Mouse (Mus musculus): ENCODE measurements at regions not wholly inside any gene's neighbourhood (a gene's known extent, or its start where the extent isn't known, plus 50 kb on each side); places are given as distances from the start of the nearest gene placed in this dataset.
"Not testable (repeated sequence)": the region's sequence is repeated elsewhere in the genome, so short reads cannot be mapped to it uniquely, and the experiment has no call there.

DNA sequence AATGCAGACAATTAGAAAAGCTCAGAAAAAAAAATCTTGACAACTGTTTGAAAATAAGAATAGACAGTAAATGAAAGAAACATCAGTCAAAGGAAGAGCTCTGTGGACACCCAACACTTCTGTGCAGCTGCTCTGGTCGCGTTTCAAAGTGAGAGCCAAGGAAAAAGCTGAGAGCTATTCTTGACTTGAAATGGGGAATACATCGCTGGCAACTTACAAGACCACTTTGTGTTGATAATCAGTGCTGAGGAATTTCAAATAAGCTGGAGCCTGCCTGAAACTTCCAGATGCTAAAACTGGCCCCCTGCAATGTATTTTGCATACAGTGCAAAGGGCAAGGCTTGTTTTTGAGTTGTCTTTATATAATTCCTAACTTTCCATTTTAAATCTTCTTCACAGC lies 177.1 kb upstream of the Ghr start:
- Histone ChIP-seq H3K4me1 (ENCODE audit: control insufficient read depth, insufficient read depth, low read length) (no peaks in the 10 kb centered on the region), H3K27ac (replicated peaks; ENCODE audit: insufficient read depth, low read depth, low read length) (no peak overlapping the region), H3K9ac (ENCODE audit: low read depth, low read length) (no peak overlapping the region), H3K36me3 (ENCODE audit: control insufficient read depth, insufficient read depth, low read length) (no peaks in the 10 kb centered on the region), H3K27me3 (ENCODE audit: control insufficient read depth, insufficient read depth, low read length) (no peaks in the 10 kb centered on the region), H3K4me3 (ENCODE audit: insufficient read depth, low read depth, low read length) (no peak overlapping the region), H3K79me2 (ENCODE audit: control insufficient read depth, insufficient read depth, low read length) (no peaks in the 10 kb centered on the region)
- no peak for TF ChIP-seq CTCF (IDR thresholded peaks at IDR 0.05; ENCODE audit: low read depth, low read length)
- TF ChIP-seq POLR2A (IDR thresholded peaks at IDR 0.05; ENCODE audit: extremely low read depth, insufficient read depth, low read length), result no peak
- DNase-seq (ENCODE audit: extremely low read depth, low read depth, low spot score), result no peak
- 51% methylated on average over 3 of the region's 3 CpGs for WGBS

DNA sequence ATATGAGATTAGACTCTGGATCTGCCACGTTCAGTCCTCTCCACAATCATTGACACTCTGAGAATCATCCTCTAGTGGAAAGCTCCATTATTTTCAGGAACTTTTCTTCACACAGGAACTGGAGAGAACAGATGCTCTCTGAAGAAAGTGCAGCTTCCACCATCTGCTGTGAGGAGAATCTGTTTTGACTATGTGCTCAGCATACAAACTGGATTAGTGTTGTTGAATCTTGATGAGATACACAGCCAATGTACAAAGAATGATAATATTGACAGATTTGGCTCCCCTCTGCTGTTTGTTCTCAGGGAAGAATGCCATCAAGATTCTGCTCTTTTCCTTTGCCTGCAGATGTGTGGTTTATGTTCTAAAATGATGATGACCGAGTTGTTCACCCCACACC lies 172.3 kb upstream of the Ghr start:
- H3K9ac ChIP-seq (ENCODE audit: low read depth, low read length), result no peak overlapping the region
- no peaks in the 10 kb centered on the region for H3K36me3 ChIP-seq (ENCODE audit: control insufficient read depth, insufficient read depth, low read length)
- no peaks in the 10 kb centered on the region for H3K4me1 ChIP-seq (ENCODE audit: control insufficient read depth, insufficient read depth, low read length)
- H3K79me2 ChIP-seq (ENCODE audit: control insufficient read depth, insufficient read depth, low read length), result no peaks in the 10 kb centered on the region
- H3K27me3 ChIP-seq (ENCODE audit: control insufficient read depth, insufficient read depth, low read length), result no peaks in the 10 kb centered on the region
- TF ChIP-seq POLR2A (IDR thresholded peaks at IDR 0.05; ENCODE audit: extremely low read depth, insufficient read depth, low read length) (no peak), CTCF (IDR thresholded peaks at IDR 0.05; ENCODE audit: low read depth, low read length) (no peak)
- H3K4me3 ChIP-seq (ENCODE audit: insufficient read depth, low read depth, low read length), result no peak overlapping the region
- no peak overlapping the region for H3K27ac ChIP-seq (replicated peaks; ENCODE audit: insufficient read depth, low read depth, low read length)
- no peak for DNase-seq (ENCODE audit: extremely low read depth, low read depth, low spot score)
- WGBS, result 86% methylated on average over 2 of the region's 2 CpGs

DNA sequence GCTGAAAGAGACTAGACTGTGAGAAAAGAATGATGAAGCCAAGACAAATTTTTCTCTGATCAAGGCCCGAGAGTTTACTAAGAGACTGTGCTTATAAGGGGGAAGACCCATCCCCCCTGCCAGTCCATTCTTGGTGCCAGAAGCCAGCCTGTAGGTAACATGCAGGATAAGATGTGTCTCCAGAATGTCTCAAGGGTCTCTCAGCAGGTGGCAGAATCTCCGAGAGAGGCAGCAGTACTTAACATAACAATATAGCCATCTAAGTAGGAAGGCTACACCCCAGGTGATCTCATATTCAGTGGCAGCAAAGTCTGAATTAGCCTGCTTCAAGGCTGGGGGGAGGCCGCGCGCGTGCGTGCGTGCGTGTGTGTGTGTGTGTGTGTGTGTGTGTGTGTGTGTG lies 164.8 kb upstream of the Ghr start:
- DNase-seq (ENCODE audit: extremely low read depth, low read depth, low spot score); H3K4me3 ChIP-seq (ENCODE audit: insufficient read depth, low read depth, low read length); H3K36me3 ChIP-seq (ENCODE audit: control insufficient read depth, insufficient read depth, low read length); H3K9ac ChIP-seq (ENCODE audit: low read depth, low read length); H3K27ac ChIP-seq (replicated peaks; ENCODE audit: insufficient read depth, low read depth, low read length); H3K27me3 ChIP-seq (ENCODE audit: control insufficient read depth, insufficient read depth, low read length); H3K79me2 ChIP-seq (ENCODE audit: control insufficient read depth, insufficient read depth, low read length); H3K4me1 ChIP-seq (ENCODE audit: control insufficient read depth, insufficient read depth, low read length): not testable (repeated sequence)
- 89% methylated on average over 9 of the region's 9 CpGs for WGBS

DNA sequence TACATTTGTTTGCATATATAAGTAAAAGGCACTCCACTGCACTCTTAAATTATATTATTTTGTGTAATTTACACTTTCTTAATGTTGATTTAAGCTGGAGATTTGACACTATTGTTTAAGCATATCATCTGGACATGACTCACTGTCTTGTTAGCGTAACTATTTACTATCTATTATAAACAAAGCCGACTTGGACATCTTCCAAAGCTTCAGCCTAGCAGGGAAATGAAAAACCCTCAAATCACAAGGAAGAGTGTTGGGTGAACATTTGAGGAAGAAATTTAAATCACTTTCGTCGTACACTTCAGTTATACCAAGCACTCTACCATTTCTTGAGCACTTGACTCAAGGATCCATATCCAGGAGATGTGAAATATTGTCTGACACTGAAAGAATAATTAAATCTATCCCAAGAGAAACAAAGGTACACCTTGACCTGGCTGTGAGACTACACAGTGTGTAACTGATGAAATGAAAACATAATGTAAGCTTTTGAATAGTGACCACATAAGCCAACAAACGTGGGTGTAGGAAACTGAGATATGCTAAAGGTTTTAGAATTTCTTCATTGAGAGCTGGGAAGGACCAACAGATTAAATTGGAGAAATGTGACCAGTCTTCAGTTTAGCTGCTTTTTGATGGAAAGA lies 160.0 kb upstream of the Ghr start:
- no peak overlapping the region for H3K9ac ChIP-seq (ENCODE audit: low read depth, low read length)
- no peaks in the 10 kb centered on the region for H3K79me2 ChIP-seq (ENCODE audit: control insufficient read depth, insufficient read depth, low read length)
- H3K27ac ChIP-seq (replicated peaks; ENCODE audit: insufficient read depth, low read depth, low read length), result no peak overlapping the region
- TF ChIP-seq CTCF (IDR thresholded peaks at IDR 0.05; ENCODE audit: low read depth, low read length) (no peak), POLR2A (IDR thresholded peaks at IDR 0.05; ENCODE audit: extremely low read depth, insufficient read depth, low read length) (no peak)
- peaks cover 4% of the 10 kb centered on the region; the same call in 1 of the 2 replicates for H3K4me1 ChIP-seq (ENCODE audit: control insufficient read depth, insufficient read depth, low read length)
- H3K4me3 ChIP-seq (ENCODE audit: insufficient read depth, low read depth, low read length), result no peak overlapping the region
- 64% methylated on average over 5 of the region's 5 CpGs for WGBS
- no peaks in the 10 kb centered on the region for H3K36me3 ChIP-seq (ENCODE audit: control insufficient read depth, insufficient read depth, low read length)
- H3K27me3 ChIP-seq (ENCODE audit: control insufficient read depth, insufficient read depth, low read length), result no peaks in the 10 kb centered on the region
- no peak for DNase-seq (ENCODE audit: extremely low read depth, low read depth, low spot score)

DNA sequence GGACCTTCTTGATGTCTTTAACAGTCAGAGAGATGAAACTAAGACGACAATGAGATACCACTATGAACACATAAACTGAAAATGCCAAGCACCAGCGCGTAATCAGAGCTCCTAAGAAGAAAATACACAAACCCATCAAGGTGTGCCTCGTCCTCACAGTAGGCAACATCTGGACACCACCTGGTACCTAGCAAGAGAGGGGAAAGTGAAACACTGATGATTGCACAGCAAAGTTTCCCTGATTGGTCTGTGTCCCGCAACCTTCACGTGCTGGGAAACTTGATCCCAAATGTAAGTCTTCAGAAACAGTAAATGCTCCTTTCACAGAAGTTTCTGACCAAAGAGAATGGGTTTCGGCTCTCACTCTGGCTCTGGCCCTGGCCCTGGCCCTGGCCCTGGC lies 158.9 kb upstream of the Ghr start:
- Histone ChIP-seq H3K36me3 (ENCODE audit: control insufficient read depth, insufficient read depth, low read length) (no peaks in the 10 kb centered on the region), H3K27me3 (ENCODE audit: control insufficient read depth, insufficient read depth, low read length) (no peaks in the 10 kb centered on the region)
- 87% methylated on average over 7 of the region's 7 CpGs for WGBS

DNA sequence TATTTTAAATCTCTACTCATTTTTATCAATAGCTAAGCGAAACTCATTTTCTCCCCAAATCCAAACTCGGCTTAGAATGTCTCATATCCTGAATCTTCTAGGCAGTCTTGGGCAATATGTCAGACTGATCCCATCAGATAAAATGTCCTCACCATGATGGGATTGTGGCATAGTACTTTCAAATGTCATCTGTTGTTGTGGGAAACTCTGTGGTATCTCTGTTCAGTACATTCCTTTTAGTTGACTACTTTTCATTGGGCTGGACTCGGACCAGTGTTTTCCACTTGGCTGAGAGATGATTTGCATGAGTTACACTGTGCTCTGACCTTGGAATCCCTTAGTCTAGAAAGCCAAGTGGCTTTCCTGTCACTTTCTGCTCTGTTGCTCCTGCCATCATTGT lies 141.9 kb upstream of the Ghr start:
- peak; percentile 34 for DNase-seq (ENCODE audit: extremely low read depth, low read depth, low spot score)
- no peak for TF ChIP-seq CTCF (IDR thresholded peaks at IDR 0.05; ENCODE audit: low read depth, low read length)
- TF ChIP-seq POLR2A (IDR thresholded peaks at IDR 0.05; ENCODE audit: extremely low read depth, insufficient read depth, low read length), result no peak
- 78% methylated on average over 3 of the region's 3 CpGs for WGBS
- no peaks in the 10 kb centered on the region for H3K27me3 ChIP-seq (ENCODE audit: control insufficient read depth, insufficient read depth, low read length)
- H3K4me3 ChIP-seq (ENCODE audit: insufficient read depth, low read depth, low read length), result no peak overlapping the region
- no peaks in the 10 kb centered on the region for H3K36me3 ChIP-seq (ENCODE audit: control insufficient read depth, insufficient read depth, low read length)
- no peak overlapping the region for H3K27ac ChIP-seq (replicated peaks; ENCODE audit: insufficient read depth, low read depth, low read length)
- H3K79me2 ChIP-seq (ENCODE audit: control insufficient read depth, insufficient read depth, low read length), result no peaks in the 10 kb centered on the region
- peaks cover 5% of the 10 kb centered on the region; the same call in 1 of the 2 replicates for H3K4me1 ChIP-seq (ENCODE audit: control insufficient read depth, insufficient read depth, low read length)
- H3K9ac ChIP-seq (ENCODE audit: low read depth, low read length), result no peak overlapping the region

More for the DNA sequence above, 158.9 kb upstream of the Ghr start:
- no peak for DNase-seq (ENCODE audit: extremely low read depth, low read depth, low spot score)
- Histone ChIP-seq H3K4me1 (ENCODE audit: control insufficient read depth, insufficient read depth, low read length) (peaks cover 4% of the 10 kb centered on the region; the same call in 1 of the 2 replicates), H3K4me3 (ENCODE audit: insufficient read depth, low read depth, low read length) (no peak overlapping the region), H3K27ac (replicated peaks; ENCODE audit: insufficient read depth, low read depth, low read length) (no peak overlapping the region), H3K79me2 (ENCODE audit: control insufficient read depth, insufficient read depth, low read length) (no peaks in the 10 kb centered on the region), H3K9ac (ENCODE audit: low read depth, low read length) (no peak overlapping the region)
- TF ChIP-seq CTCF (IDR thresholded peaks at IDR 0.05; ENCODE audit: low read depth, low read length), result no peak
- TF ChIP-seq POLR2A (IDR thresholded peaks at IDR 0.05; ENCODE audit: extremely low read depth, insufficient read depth, low read length), result no peak
